Mouse (Mus musculus) liver, embryonic 13.5 days (tissue): ENCODE data around the gene Epb41l4b. TPM values are rescaled to one million over a fixed set of nuclear protein-coding genes. Genes with fewer than 3 reads are reported as not detected.
A peak's percentile ranks its signal among the peaks of the same experiment; 100 is the strongest.

Experiments
- ATAC-seq: fragments of 200-750 bp; cut with Nextera tagmentation; 2 replicates; pipeline ENCODE4 v1.8.0; 2017; ENCODE audit warnings: low read depth, mild to moderate bottlenecking, moderate number of reproducible peaks, moderate library complexity
- DNase-seq: peaks from one replicate; pipeline ENCODE4 v3.0.0; 2022
- H3K27ac ChIP-seq: fragments of 300-500 bp; sonication (generic); 2 replicates; pipeline ENCODE4 v1.5.1; 2015; ENCODE audit warnings: moderate library complexity, mild to moderate bottlenecking, inconsistent platforms
- H3K27me3 ChIP-seq: fragments of 300-500 bp; sonication (generic); 2 replicates; pipeline ENCODE4 v1.6.1; 2015; ENCODE audit warnings: mild to moderate bottlenecking, inconsistent platforms
- H3K36me3 ChIP-seq: fragments of 300-500 bp; sonication (generic); 2 replicates; pipeline ENCODE4 v1.6.1; 2015; ENCODE audit warnings: mild to moderate bottlenecking, inconsistent platforms
- H3K4me1 ChIP-seq: fragments of 300-500 bp; sonication (generic); replicated peaks from 2 replicates; pipeline ENCODE4 v1.6.1; 2015; ENCODE audit warnings: inconsistent platforms
- H3K4me2 ChIP-seq: fragments of 300-500 bp; sonication (generic); 2 replicates; pipeline ENCODE4 v1.6.1; 2015; ENCODE audit warnings: inconsistent platforms, mild to moderate bottlenecking, moderate library complexity
- H3K4me3 ChIP-seq: fragments of 300-500 bp; sonication (generic); replicated peaks from 2 replicates; pipeline ENCODE4 v1.5.1; 2015; ENCODE audit warnings: mild to moderate bottlenecking, inconsistent platforms
- H3K9ac ChIP-seq: fragments of 300-500 bp; sonication (generic); 2 replicates; pipeline ENCODE4 v1.6.1; 2015; ENCODE audit warnings: mild to moderate bottlenecking, inconsistent platforms
- H3K9me3 ChIP-seq: fragments of 300-500 bp; sonication (generic); replicated peaks from 2 replicates; pipeline ENCODE4 v1.6.1; 2016; ENCODE audit warnings: inconsistent platforms
- WGBS: fragments of 180-500 bp; shearing (Covaris S2); methylation state at CpG from one replicate; pipeline ENCODE4 v1.1.7; 2015; ENCODE audit not compliant: insufficient replicate concordance; 5-methylcytosine and 5-hydroxymethylcytosine counted together
- polyA plus RNA-seq: library from polyadenylated mRNA; unstranded; fragments of >200 nt; fragmentation: Nextera tagmentation; extraction: Ambion mirVana; gene quantifications from 2 replicates; pipeline ENCODE4 v1.2.1, GENCODE M21; 2015

Gene Epb41l4b
- polyA plus RNA-seq, 1 experiment from 2014 or later: 1.5 TPM

DNA sequence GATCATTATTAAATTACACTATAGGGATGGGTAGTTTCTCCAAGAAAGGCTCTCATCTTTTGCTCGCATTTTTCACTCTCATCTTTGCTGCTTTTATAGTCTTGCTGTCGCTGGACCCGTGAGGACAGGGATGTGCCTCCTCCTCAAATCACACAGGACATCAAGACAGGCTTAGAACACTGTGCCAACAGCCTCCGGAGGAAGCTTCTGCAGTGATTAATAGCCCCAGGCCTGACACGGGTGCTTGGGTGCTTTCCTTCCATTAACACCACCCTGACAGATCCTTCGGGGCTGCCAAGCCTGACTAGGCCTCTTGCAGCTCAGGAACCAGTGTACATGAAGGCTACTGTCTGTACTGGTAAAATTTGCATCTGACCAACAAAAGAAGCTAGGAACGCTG lies 61.8 kb downstream of the Epb41l4b start:
- no peak overlapping the region for H3K27ac ChIP-seq
- no peak overlapping the region for H3K9ac ChIP-seq
- no peak overlapping the region for H3K4me2 ChIP-seq
- H3K4me1 ChIP-seq: no peaks in the 10 kb centered on the region
- ATAC-seq: no peak
- no peak for DNase-seq
- no peaks in the 10 kb centered on the region for H3K27me3 ChIP-seq
- H3K4me3 ChIP-seq: no peak overlapping the region
- no peaks in the 10 kb centered on the region for H3K9me3 ChIP-seq
- 63% methylated on average over 7 of the region's 7 CpGs for WGBS
- no peaks in the 10 kb centered on the region for H3K36me3 ChIP-seq

DNA sequence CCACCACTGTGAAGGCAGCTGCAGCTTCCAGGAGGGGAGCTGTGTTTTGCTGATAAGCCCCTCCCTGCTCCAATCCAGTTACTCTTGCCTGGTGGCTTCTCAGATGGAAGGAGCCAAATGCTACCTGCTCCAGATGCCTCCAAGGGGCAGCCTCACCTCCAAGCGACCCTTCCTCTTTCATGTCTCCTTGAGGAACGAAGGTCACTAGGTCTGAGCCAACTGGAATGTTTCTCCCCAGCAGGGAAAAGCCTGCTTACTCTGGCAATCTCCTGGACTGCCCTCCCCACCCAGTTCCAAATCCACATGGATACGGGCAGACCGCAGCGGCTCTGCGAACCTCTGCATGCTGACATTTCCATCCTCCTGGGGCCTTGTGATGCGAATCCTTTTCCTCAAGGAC lies 69.4 kb downstream of the Epb41l4b start:
- Histone ChIP-seq H3K4me2 (no peak overlapping the region), H3K27me3 (no peaks in the 10 kb centered on the region), H3K4me1 (peaks cover 17% of the 10 kb centered on the region), H3K4me3 (no peak overlapping the region), H3K27ac (no peak overlapping the region), H3K9ac (no peak overlapping the region), H3K36me3 (no peaks in the 10 kb centered on the region), H3K9me3 (no peaks in the 10 kb centered on the region)
- DNase-seq (no peak), ATAC-seq (no peak)
- 74% methylated on average over 7 of the region's 7 CpGs for WGBS

DNA sequence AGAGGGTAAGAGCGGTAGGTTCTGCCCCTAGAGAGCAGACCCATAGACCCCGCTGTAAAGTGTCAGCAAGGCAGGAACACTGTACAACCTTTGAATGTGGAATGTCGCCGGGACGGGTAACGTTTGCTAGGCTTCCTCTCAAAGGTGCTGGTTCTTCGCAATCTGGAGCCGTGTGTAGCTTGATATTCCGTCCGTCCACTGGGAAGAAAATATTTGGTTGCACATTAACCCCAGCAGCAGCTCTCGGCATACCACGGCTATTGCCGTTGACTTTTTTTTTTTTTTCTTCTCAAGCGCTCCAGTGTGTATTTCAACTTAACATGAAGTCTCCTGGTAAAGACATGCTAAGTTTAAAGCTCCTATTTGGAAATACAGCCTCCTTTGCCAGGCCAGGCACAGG lies 70.1 kb downstream of the Epb41l4b start:
- ATAC-seq: no peak
- H3K9me3 ChIP-seq: no peaks in the 10 kb centered on the region

DNA sequence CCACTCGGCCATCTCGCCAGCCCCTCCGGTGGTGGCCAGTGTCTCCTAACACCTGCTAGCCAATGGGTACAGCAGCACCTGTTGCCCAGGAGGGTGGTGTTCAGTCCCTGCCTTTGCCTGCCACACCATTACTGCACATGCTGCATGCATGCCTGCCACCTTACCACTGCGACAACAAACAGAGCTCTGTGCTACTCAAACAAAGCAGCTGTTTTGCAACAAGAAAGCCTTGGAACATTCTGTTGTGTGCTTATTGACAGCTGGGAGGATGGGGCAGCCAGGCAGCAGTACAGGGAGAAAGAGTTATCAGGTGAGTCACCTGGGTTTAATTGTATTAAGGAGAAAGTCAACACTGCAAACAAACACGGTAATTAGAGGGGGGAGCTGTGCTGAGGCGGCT lies 72.6 kb downstream of the Epb41l4b start:
- Histone ChIP-seq H3K27ac (no peak overlapping the region), H3K9me3 (no peaks in the 10 kb centered on the region), H3K27me3 (no peaks in the 10 kb centered on the region), H3K4me1 (peaks cover 22% of the 10 kb centered on the region), H3K4me2 (no peak overlapping the region), H3K36me3 (no peaks in the 10 kb centered on the region), H3K4me3 (no peak overlapping the region), H3K9ac (no peak overlapping the region)
- WGBS: 59% methylated on average over 6 of the region's 6 CpGs
- DNase-seq (no peak), ATAC-seq (no peak)

More for the DNA sequence above, 70.1 kb downstream of the Epb41l4b start:
- H3K36me3 ChIP-seq: no peaks in the 10 kb centered on the region
- no peak for DNase-seq
- H3K4me3 ChIP-seq: no peak overlapping the region
- H3K9ac ChIP-seq: no peak overlapping the region
- no peaks in the 10 kb centered on the region for H3K27me3 ChIP-seq
- no peak overlapping the region for H3K27ac ChIP-seq
- WGBS: 65% methylated on average over 14 of the region's 14 CpGs
- peaks cover 17% of the 10 kb centered on the region for H3K4me1 ChIP-seq
- no peak overlapping the region for H3K4me2 ChIP-seq

DNA sequence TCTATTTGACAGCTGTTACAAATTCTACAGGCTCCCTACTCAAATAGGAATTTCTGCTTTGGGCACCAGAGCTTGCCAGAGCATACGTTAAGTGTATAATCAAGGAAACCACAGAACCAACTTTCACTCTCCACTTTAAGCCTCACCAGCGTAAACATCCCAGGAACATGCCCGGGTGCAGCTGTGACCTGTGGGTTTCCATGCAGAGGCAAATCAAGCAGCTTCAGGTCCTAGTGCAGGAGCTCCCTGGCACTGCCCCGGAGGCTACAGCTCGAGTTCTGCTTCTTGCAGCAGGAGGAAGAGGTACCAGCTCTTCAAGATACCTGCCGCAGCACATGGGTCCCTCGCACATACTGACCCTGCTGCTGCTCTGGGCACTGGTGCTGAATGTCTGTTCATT lies 74.8 kb downstream of the Epb41l4b start:
- Histone ChIP-seq H3K4me1 (peaks cover 17% of the 10 kb centered on the region), H3K36me3 (no peaks in the 10 kb centered on the region), H3K9me3 (no peaks in the 10 kb centered on the region), H3K27ac (no peak overlapping the region), H3K27me3 (no peaks in the 10 kb centered on the region), H3K9ac (no peak overlapping the region), H3K4me3 (no peak overlapping the region), H3K4me2 (no peak overlapping the region)
- ATAC-seq (no peak), DNase-seq (no peak)
- WGBS: 53% methylated on average over 7 of the region's 7 CpGs

DNA sequence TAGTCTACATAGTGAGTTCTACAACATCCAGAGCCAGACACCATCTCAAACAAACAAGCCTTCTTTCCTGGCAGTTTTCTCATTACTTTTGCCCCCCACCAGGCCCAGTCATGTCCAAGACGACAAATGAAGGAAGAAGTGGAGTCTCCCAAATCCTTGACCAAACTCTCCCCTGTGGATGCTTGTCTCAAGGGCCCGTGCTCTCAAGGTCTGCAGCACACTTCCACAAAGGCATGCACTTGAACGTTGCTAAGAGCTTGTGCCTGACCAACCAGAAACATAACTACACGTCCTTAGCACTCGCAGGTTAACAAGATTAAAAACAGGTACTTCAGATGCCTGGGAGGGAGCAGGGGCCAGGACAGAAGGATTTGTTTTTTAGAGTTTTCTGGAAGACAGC lies 75.4 kb downstream of the Epb41l4b start:
- Histone ChIP-seq H3K9ac (no peak overlapping the region), H3K4me3 (no peak overlapping the region), H3K9me3 (no peaks in the 10 kb centered on the region), H3K36me3 (no peaks in the 10 kb centered on the region), H3K27me3 (no peaks in the 10 kb centered on the region), H3K4me2 (no peak overlapping the region), H3K4me1 (peaks cover 13% of the 10 kb centered on the region), H3K27ac (no peak overlapping the region)
- DNase-seq (no peak), ATAC-seq (no peak)
- WGBS: 68% methylated on average over 5 of the region's 5 CpGs

DNA sequence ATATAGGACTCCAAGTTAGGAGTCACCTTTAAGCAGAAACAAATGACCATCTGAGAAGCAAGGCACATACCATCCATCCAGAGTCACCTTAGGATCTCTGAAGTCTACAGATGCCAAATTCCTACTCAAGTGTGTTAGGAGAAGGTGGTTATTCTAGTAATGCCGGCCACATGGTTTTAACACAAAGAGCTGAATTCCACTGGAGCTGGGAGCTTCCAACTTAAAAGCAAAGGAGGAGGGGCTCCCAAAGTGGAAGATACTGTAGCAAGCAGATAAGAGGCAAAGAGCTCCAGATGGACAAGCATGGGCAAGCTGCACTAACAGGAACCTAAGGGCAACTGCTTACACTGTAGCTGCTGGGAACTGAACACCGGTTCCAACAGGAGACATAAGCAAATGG lies 76.3 kb downstream of the Epb41l4b start:
- Histone ChIP-seq H3K36me3 (no peaks in the 10 kb centered on the region), H3K27ac (no peak overlapping the region), H3K9ac (no peak overlapping the region), H3K4me2 (no peak overlapping the region), H3K4me3 (no peak overlapping the region), H3K9me3 (no peaks in the 10 kb centered on the region), H3K4me1 (peaks cover 11% of the 10 kb centered on the region), H3K27me3 (no peaks in the 10 kb centered on the region)
- ATAC-seq: no peak
- no peak for DNase-seq
- 59% methylated on average over 2 of the region's 2 CpGs for WGBS

DNA sequence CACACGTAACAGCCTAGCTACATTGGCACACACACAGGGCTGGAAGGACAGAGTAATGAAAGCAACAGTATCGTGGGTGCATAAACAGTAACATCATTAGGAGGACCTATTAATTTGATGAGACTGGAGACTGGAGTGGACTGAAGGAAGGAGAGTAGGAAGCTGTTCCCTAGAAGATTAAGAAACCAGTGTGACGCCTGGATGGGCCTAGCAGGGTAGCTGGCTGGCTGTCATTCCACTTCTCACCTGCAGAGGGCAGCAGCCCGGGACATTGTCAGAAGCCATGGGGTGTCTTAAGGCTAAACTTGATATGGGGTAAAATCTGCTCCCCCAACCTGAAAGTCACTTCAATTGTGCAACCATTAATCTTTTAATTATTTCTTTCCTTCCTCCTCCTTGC lies 78.0 kb downstream of the Epb41l4b start:
- H3K36me3 ChIP-seq: no peaks in the 10 kb centered on the region
- H3K27ac ChIP-seq: peak overlapping the region; percentile 51
- H3K4me1 ChIP-seq: peaks cover 11% of the 10 kb centered on the region
- no peak overlapping the region for H3K9ac ChIP-seq
- H3K9me3 ChIP-seq: no peaks in the 10 kb centered on the region
- DNase-seq: peak; percentile 25
- ATAC-seq: peak; percentile 30; the same call in 1 of the 2 replicates
- no peaks in the 10 kb centered on the region for H3K27me3 ChIP-seq
- 24% methylated on average over 4 of the region's 4 CpGs for WGBS
- H3K4me2 ChIP-seq: no peak overlapping the region
- H3K4me3 ChIP-seq: no peak overlapping the region

DNA sequence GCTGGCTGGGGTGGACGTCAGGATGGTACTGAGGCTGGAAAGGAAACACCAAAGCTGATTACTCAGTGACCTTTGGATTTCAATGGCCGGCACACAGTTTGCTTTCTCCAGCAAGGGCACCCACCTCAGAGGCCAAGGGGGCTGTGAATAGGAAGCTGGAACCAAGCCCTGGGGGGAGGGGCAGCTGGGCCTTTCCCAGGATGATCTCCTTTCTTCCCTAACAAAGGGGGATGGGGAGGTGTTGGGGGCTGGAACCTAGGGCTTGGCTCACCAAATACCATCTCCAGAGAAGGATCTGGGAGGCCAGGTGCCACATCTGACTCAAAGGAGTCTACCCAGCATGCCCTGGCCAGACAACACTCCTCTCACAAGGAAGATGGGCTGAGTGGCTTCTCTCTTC lies 78.4 kb downstream of the Epb41l4b start:
- Histone ChIP-seq H3K9me3 (no peaks in the 10 kb centered on the region), H3K4me2 (0 out of 2 replicates have a peak overlapping the region, but pooled peaks have one; percentile 13), H3K4me1 (peaks cover 11% of the 10 kb centered on the region), H3K27me3 (no peaks in the 10 kb centered on the region), H3K9ac (no peak overlapping the region), H3K36me3 (no peaks in the 10 kb centered on the region), H3K4me3 (no peak overlapping the region), H3K27ac (peak overlapping the region; percentile 51)
- peak; percentile 47 for ATAC-seq
- DNase-seq: no peak
- 36% methylated on average over 2 of the region's 2 CpGs for WGBS

DNA sequence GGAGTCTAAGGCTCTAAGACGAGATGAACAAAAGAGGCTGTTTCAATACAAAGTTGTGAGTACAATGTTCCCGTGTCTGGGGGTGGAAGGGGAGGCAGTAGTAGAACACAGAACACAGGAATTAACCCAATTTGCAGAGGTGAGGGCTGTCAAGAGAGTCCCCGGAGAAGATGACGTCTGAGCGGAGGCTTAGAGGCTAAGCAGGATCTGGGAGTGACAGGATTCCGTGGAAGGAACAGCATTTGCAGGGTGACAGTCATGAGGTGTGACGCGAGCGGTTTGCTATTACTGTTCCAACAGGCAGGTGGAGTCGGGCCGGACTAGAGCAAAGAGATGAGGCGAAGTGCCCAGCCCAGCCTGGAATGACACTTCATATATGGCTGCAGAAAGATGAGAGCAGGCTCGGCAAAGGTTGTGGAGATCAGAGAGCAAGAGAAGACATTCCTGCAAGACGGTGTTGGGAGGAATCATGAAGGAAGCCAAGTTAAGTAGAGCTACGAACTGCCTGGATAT lies 82.9 kb downstream of the Epb41l4b start:
- Histone ChIP-seq H3K4me2 (no peak overlapping the region), H3K27me3 (no peaks in the 10 kb centered on the region), H3K27ac (no peak overlapping the region), H3K4me1 (peaks cover 17% of the 10 kb centered on the region), H3K4me3 (no peak overlapping the region), H3K9me3 (no peaks in the 10 kb centered on the region), H3K9ac (no peak overlapping the region), H3K36me3 (no peaks in the 10 kb centered on the region)
- WGBS: 73% methylated on average over 15 of the region's 15 CpGs
- no peak for DNase-seq
- no peak for ATAC-seq

DNA sequence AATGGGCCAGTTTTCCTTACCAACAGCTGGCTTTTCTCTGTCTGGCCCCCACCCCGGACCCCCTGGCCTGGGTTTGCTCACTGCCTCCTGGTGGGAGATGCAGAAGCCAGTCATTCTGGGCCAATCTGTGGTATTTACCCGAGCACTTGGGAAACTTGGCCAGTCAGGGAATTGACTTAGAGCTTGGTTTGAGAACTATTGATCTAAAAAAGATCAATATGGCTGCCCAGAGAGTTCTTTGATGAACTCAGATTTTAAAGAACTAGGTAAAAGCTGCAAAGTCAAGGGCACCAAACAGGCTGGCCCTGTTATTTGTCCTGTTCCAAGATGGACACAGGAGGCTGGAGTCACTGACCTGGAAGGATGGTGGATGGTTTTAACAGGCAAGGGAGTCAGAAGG lies 84.6 kb downstream of the Epb41l4b start:
- Histone ChIP-seq H3K27me3 (no peaks in the 10 kb centered on the region), H3K27ac (no peak overlapping the region), H3K4me1 (peaks cover 16% of the 10 kb centered on the region; the same call in 1 of the 2 replicates), H3K9ac (no peak overlapping the region), H3K9me3 (no peaks in the 10 kb centered on the region), H3K4me3 (no peak overlapping the region), H3K36me3 (no peaks in the 10 kb centered on the region), H3K4me2 (no peak overlapping the region)
- DNase-seq (no peak), ATAC-seq (no peak)
- 56% methylated on average over 2 of the region's 2 CpGs for WGBS

DNA sequence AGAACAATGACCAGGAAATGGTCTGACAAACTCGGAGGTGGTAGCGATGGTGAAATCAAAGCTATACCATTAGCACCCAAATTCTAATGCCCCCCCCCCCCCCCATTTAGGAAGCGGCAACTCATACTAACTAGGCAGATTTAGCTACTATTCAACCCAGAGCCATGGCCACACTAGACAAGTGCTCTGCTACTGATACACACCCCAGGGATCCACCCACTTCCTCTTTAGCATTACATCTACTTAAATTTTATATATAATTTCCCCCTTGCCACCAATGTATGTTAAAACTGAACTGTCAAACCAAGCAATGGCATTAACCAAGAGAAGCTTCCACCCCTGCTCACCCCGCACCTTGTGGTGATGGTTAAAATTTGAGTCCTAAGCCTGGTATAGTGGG lies 85.6 kb downstream of the Epb41l4b start:
- ATAC-seq: no peak
- Histone ChIP-seq H3K36me3 (no peaks in the 10 kb centered on the region), H3K9me3 (no peaks in the 10 kb centered on the region), H3K27me3 (no peaks in the 10 kb centered on the region), H3K9ac (no peak overlapping the region), H3K27ac (no peak overlapping the region), H3K4me2 (no peak overlapping the region), H3K4me3 (no peak overlapping the region), H3K4me1 (peaks cover 16% of the 10 kb centered on the region; the same call in 1 of the 2 replicates)
- WGBS: 68% methylated on average over 4 of the region's 4 CpGs
- DNase-seq: no peak
